Mouse (Mus musculus) spleen, embryonic (tissue): Measurements from ENCODE around the gene Ror2.

ENCODE experiments used
- CTCF ChIA-PET: fragments of 350-600 bp; sonication (Branson Sonifier 250); formaldehyde crosslinking; loops from one replicate; lab custom pipeline; 2022; lab: Charles Lee

Ror2 gene

GRCm38 (mm10) chr13:53069076-53069690, 216.7 kb downstream of the Ror2 start:
- CTCF ChIA-PET = no interaction called here

DNA sequence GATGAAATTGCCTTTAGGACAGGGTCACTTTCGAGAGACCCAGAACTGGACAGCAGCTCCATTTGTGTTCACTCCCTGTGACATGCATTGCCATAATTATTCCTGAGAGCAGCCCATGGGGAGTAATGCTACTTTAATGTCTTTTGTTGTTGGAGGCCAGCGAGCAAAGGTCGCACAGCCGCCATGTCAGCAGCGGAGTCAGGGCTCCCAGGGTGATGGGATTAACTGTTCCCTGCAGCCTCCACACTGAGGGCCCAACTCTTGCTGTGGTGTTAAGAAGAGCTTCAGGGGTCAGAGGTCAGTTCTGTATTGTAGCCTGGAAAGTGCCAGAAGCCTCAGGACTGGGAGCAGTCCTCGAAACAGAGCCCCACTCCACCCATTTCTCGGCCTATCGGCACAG, 217.5 kb downstream of the Ror2 start:
- CTCF ChIA-PET = no interaction called here

DNA sequence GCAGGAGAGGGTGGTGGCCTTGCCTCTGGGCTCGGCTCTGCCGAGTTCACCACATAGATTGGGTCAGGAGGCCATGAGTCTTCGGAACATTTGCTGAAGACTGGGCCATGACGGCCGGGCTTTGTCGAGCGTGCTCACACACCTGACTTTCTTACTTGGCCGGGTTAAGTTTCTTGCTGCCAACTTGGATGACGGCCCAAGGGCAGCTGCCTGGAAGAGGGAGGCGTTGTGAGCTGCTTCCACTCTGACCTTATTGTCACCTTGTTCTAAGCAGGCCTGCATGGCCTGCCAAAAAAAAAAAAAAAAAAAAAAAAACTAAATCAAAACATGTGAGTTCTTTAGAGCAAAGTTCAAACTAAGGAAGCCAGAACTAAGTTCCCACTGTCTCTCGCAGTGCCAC, 218.0 kb downstream of the Ror2 start:
- CTCF ChIA-PET = no interaction called here

- CTCF ChIA-PET = no interaction called here
Measured at GRCm38 (mm10) chr13:53065122-53065521, 220.8 kb downstream of the Ror2 start.

GRCm38 (mm10) chr13:53064681-53065080, 221.2 kb downstream of the Ror2 start:
- CTCF ChIA-PET = no interaction called here
